Mouse (Mus musculus) brain, embryonic 18.5 days (tissue): ENCODE results near the gene Celsr1.
A peak's percentile ranks its signal among the peaks of the same experiment; 100 is the strongest.

ENCODE experiments used
- DNase-seq: peaks from one replicate; pipeline ENCODE4 v3.0.0-alpha.2; 2012; ENCODE audit warnings: low read depth, low spot score

Gene Celsr1

DNA sequence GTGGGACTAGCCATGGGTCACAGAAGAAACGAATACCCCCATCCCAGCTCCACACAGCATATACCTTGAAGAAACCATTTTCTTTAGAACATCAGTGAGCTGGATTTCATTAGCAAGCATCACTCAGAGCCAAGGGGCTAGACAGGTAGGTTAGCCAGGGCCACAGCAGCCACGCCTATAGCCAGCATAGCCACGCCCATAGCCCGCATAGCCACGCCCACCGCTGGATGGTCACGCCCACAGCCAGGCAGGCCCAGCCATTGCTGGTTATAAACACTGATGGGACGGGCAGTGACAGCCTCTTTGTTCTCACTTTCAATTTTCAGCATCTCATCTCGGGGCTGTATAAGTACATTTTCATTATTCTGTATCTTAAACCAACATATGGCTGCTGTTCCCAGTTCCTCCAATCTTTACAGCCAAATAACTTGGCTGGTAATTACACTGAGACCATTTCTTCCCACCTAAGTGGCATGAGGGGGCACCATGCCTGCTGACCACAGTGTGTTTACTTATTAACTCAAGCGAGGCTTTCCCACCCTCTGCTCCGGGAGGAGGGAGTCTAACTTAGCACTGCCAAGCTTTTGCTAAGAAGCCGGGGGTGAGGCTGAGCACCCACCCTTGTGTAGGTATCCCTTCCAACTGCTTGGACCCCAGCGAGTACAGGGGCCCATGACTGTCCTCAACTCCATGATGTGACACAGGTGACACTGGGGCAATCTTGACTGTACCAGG is 37.4 kb downstream of the Celsr1 start:
- DNase-seq = no peak

- no peak for DNase-seq
Measured at GRCm38 (mm10) chr15:85994906-85995608, 38.5 kb downstream of the Celsr1 start.

DNA sequence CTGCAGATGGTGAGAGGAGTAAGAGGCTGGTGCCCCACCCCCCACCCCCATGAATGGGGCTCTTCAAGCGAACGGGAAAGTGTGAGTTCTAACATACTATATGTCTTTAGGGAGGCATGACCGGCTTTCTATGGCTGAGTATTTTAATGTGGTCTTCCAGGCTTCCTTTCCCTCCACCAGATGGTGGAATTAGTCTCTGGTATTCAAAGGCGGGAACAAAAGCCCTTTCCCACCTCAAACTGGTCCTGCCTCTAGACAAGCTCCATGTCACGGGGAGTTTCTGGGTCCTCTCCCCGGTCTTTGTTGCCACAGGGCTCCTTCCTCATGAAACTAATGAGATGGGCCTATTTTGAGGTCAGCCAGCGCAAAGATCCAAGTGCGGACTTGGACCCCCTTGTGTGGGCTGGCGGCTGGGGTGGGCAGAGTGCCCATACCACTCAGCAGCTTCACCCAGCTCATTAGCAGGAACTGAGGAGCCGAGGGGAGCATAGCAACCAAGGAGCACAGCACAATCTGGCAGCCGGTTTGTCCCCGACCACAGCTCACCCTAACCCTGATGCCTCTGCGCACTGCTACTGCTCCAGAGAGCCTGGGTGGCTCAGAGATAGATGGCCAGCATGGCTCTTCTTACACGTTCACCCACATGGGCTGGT is 39.5 kb downstream of the Celsr1 start:
- DNase-seq = no peak

DNA sequence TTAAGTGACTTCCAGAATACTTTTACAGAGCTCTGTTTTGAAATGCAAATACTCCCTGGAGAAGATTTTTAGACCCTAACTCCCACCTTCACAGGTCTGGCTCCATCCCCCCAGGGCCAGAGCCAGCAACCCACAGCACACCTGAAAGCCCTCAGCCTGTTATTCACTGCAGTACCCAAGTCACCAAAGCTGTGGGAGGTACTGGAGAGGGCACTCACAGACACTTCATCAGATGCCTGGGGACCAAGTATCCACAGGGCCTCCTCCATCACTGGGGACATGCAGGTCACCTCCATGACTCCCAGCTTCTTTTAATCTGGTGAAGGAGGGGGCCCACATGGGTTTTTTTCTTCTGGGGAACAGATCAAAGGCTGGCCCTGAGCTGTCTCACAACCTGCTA is 40.2 kb downstream of the Celsr1 start:
- DNase-seq = no peak

DNA sequence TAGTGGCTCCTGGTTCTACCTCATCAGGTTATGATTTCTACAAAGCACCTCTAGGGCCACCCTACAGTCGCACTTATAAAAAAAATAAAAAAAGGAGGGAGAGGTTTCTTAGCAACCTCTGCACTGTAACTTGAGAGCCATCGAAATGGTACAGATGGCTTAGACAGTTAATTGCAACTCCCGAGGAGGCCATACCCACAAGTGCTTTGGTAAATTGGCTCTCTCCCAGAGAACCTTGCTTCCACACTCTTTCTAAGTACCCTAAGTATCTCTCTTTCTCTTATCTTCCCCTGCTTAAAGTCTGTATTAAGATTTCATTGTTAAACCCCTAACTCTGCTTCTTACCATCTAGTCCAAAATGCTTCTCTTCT is 41.5 kb downstream of the Celsr1 start:
- no peak for DNase-seq

DNA sequence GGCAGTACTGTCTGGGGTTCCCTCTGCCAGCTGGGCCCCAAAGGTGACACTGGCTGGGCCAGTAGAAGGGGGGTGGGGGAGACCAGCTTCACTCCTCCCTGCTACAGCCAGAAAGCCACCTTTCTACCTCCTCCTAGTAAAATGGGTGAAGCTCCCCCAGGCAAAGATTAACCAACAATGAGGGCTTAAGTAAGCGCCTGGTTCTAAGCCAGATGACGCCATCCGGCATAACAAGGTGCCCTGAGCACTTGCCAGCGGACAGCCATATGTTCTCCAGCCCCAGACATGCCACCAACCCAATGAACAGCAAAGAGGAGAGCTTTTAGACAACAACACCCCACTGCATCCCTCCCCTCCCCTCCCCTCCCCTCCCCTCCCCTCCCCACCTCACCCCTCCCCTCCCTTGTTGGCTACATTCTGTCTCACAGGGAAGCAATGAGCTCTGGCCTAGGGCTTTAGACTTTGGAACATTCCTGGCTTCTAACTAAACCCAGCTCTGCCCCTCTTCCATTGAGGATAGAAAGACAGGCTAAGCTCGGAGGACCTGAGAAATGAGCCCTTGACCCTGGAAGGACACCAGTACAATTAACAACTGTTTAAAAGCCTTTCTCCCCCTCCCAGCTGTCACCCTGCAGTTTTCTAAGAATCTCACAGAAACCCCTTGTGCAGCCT is 42.0 kb downstream of the Celsr1 start:
- no peak for DNase-seq

GRCm38 (mm10) chr15:85990696-85991443 is 42.7 kb downstream of the Celsr1 start:
- no peak for DNase-seq

GRCm38 (mm10) chr15:85987896-85988295 is 45.7 kb downstream of the Celsr1 start:
- DNase-seq = no peak

DNA sequence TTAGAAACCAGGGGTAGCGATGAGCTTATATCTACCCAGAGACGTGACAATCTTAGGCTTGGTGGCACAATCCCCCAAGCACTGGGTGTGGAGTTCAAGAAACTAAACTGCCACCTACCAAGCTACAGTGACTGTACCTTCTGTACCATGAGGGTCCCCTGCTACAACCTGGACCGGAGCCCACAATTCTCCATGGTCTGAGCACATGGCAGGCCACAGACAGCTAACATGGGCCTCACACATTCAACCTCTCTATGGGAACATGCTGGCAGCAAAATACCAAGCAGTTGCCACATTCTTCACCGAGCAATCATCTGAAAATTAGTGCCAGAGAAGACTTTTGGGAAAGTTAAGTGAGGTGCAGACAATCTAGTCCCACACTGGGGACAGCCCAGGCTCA is 47.4 kb downstream of the Celsr1 start:
- DNase-seq = no peak

- no peak for DNase-seq
Measured at GRCm38 (mm10) chr15:85985601-85986000, 48.0 kb downstream of the Celsr1 start.

DNA sequence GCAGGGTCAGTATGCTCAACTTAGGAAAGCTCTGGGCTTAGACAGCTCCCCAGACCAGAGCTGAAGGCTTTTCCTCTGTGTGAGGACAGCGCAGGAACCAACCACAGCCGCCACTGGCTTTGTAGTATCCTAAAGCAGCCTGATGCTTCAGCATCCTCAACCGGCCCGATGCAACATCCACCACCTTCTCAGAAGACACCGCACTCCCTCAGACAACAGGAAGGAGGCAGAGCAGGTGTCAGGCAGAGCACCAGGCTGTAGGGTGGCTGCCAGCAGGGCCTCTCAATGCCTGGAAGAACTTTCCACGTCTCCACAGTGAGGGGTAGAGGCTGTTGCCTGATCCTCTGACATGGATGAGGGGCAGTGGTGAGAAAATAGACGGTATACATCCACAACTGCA is 50.4 kb downstream of the Celsr1 start:
- no peak for DNase-seq

GRCm38 (mm10) chr15:85982416-85982775 is 51.2 kb downstream of the Celsr1 start:
- DNase-seq = no peak

DNA sequence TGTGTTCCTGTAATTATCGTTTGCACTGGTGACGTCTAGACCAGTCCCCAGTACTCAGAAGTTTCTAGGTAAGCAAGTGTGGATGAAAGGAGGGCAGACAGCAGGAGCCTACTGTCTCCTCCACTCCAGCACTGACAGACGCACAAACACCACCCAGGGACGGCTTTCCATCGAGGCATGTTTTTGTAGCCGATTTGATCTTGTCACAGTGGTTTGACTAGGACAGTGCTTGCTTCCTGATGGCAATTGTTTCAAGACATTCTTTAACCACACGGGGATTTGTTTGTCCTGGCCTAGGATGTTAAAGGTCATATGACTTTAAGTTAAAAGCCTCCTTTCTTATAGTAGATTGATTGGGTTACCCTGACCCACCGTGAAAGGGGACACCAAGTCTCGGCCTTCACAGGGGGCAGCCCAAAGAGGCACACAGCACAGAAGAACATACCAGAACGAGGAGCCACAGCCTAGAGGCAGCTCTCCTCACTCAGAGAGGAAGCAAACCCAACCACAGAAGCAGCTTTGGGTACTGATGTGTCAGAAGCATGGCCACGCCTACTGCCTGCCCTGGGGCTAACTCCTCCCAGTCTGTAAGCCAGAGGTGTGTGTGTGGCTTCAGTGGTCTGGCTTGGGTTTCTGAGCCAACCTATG is 51.7 kb downstream of the Celsr1 start:
- DNase-seq = no peak

GRCm38 (mm10) chr15:85977086-85977485 is 56.5 kb downstream of the Celsr1 start:
- no peak for DNase-seq

GRCm38 (mm10) chr15:85975746-85976145 is 57.8 kb downstream of the Celsr1 start:
- DNase-seq = no peak

DNA sequence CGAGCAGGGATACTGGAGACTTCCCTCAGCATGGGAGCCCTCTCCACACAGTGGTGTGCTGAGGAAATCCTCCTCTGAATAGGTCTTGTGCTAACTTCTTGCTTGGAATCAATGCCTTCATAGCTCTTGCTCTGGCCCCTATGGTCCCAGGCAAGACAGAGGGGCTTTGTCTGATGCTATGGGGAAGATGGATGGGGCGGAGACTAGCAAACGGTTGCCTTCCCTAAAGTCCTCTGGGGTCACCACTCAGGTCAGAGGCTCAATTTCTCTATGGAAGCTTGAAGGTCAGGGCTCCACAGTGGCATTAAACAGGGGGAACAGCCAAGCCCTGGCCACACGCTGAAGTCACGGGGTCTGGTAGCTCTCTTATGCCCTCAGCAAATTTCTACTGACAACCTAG is 62.0 kb downstream of the Celsr1 start:
- DNase-seq = no peak

- no peak for DNase-seq
Measured at GRCm38 (mm10) chr15:85970441-85970840, 63.1 kb downstream of the Celsr1 start.

DNA sequence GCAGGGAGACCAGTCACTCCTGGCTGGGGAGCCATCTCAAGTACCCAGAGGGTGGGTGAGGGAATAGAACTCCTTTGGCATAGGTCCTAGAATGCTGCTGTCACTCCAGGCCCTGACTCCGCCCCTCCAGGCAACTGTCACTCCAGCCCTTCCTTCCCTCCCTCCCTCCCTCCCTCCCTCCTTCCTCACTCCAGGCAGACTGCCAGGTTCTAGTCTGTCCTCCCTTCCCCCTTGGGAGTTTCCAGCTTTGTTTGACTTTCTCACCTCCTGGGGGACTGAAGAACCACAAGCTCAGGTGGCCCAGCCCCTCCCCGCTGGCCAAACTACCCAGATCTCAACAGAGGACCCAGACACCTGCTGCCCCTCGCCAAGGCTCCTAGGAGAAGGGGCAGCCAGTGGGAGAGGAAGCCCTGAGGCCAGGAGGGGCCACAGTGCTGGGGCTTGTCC is 63.8 kb downstream of the Celsr1 start:
- peak; percentile 40 for DNase-seq

DNA sequence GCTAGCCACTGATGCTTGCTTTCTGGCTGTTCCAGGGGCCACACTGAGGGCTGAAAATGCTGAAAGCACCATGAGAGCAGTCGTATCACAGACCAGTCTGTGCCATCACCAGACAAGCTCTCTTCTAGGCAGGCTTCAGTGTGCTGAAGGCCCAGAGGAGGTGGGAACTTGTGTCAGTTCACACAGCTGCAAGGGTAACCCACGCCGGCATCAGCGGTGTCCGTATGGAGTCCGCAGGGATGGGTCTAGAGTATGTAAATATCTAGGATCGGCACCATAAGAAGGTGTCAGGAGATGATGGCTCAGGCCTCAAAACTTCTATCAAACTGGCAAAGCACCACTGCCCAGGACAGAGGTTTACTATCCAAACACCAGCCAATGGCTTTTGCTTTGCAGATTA is 64.3 kb downstream of the Celsr1 start:
- no peak for DNase-seq

- DNase-seq = no peak
Measured at GRCm38 (mm10) chr15:85966032-85966431, 67.5 kb downstream of the Celsr1 start.

DNA sequence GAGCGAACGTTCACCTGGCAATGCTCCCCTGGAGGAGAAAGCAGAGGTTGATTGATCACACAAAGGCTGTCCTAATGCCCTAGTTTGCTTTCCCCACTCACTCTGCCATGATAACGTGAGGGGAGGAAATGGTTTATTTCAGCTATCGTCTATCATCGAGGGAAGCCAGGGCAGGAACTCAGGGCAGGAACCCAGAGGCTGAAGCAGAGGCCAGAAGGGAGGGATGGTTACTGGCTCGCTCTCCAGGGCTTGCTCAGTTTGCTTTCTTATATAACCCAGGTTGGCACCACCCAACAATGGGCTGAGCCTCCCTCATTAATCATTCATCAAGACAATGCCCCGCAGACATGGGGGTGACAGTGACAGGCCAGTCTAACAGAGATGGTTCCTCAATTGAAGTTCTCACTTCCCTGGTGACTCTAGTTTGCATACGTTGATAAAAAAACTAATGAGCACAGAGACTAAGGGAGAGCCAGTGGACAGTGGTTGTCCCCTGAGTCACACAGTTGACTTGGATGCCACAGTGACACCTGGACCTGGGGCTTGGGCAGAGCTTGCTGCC is 70.2 kb downstream of the Celsr1 start:
- no peak for DNase-seq
